7 mouse cellular contexts compared by ENCODE assay signal in genomic region chr6:137654776-137655175, GRCm38 (mm10). TPM values are rescaled to one million over a fixed set of nuclear protein-coding genes. Genes with fewer than 3 reads are reported as not detected.
DNase-seq lines count a peak whose midpoint lies in the region; ATAC-seq and TF ChIP-seq lines count a peak whose summit lies in the region.

Gene Eps8 (minus strand): TSS chr6:137654876.

- no peak for ATAC-seq in hindbrain, embryonic 16.5 days

- H3K4me2 ChIP-seq in hindbrain, embryonic 16.5 days (ENCODE audit: low read length) = no peak within 1 kb of the TSS
- H3K4me2 ChIP-seq in myocyte (ENCODE audit: low read depth) = no peak within 1 kb of the TSS

- no peaks in the 10 kb centered on the region for H3K79me2 ChIP-seq in myocyte (ENCODE audit: control insufficient read depth, insufficient read depth)

- DNase-seq in lung, adult 2 months = no peak
- no peak for DNase-seq in lung, postnatal 36 days
- no peak for DNase-seq in gonadal fat pad, adult 2 months (ENCODE audit: low read depth)
- DNase-seq in cerebellum, adult 9-11 months = no peak
- no peak for DNase-seq in thymus, postnatal 0 days (ENCODE audit: low spot score)

- no peak within 1 kb of the TSS for H3K9ac ChIP-seq in hindbrain, embryonic 16.5 days (ENCODE audit: low read depth, low read length)

- H3K4me3 ChIP-seq in lung, adult 2 months (replicated peaks; ENCODE audit: extremely low read depth, low read depth, low read length) = no peak within 1 kb of the TSS
- H3K4me3 ChIP-seq in hindbrain, embryonic 16.5 days (ENCODE audit: low read length) = no peak within 1 kb of the TSS
- no peak within 1 kb of the TSS for H3K4me3 ChIP-seq in myocyte

- H3ac ChIP-seq in myocyte (ENCODE audit: control insufficient read depth, insufficient read length) = no peak within 1 kb of the TSS

- 89% methylated on average over 2 of the region's 2 CpGs for WGBS in lung, adult 2 months
- 84% methylated on average over 2 of the region's 2 CpGs for WGBS in hindbrain, embryonic 16.5 days

- no peaks in the 10 kb centered on the region for H3K27me3 ChIP-seq in hindbrain, embryonic 16.5 days (replicated peaks; ENCODE audit: control insufficient read depth, insufficient read depth, low read length)
- no peaks in the 10 kb centered on the region for H3K27me3 ChIP-seq in myocyte (ENCODE audit: control insufficient read depth, insufficient read depth, insufficient read length)

- no peaks in the 10 kb centered on the region for H3K36me3 ChIP-seq in hindbrain, embryonic 16.5 days (ENCODE audit: control insufficient read depth, insufficient read depth, low read length)
- H3K36me3 ChIP-seq in myocyte (ENCODE audit: control insufficient read depth, insufficient read depth) = no peaks in the 10 kb centered on the region

- no peak within 1 kb of the TSS for H3K27ac ChIP-seq in hindbrain, embryonic 16.5 days (ENCODE audit: low read depth, low read length)

- no peak for TF ChIP-seq CTCF in lung, adult 2 months (IDR thresholded peaks at IDR 0.05; ENCODE audit: insufficient read depth, low read length)

- H3K4me1 ChIP-seq in lung, adult 2 months (ENCODE audit: control insufficient read depth, insufficient read depth, low read length) = no peaks in the 10 kb centered on the region
- no peaks in the 10 kb centered on the region for H3K4me1 ChIP-seq in hindbrain, embryonic 16.5 days (ENCODE audit: control insufficient read depth, insufficient read depth, low read depth, low read length)

- H3K9me3 ChIP-seq in hindbrain, embryonic 16.5 days (ENCODE audit: control insufficient read depth, low read length) = no peaks in the 10 kb centered on the region; the same call in 1 of the 2 replicates

- no peak for TF ChIP-seq POLR2A in lung, adult 2 months (IDR thresholded peaks at IDR 0.05; ENCODE audit: borderline replicate concordance, extremely low read depth, low read depth, low read length)
- no peak for TF ChIP-seq POLR2A in myocyte (IDR thresholded peaks at IDR 0.05; ENCODE audit: insufficient read length, low read depth)

TF ChIP-seq in myocyte, 11 proteins besides CTCF, POLR2A, EP300 and RAD21:
- no peak for TF ChIP-seq MYOD1 (IDR thresholded peaks at IDR 0.05; ENCODE audit: control insufficient read depth in 1 of 3, insufficient read length in 2 of 3, low read depth in 2 of 3)
- no peak for TF ChIP-seq E2F4 (IDR thresholded peaks at IDR 0.05; ENCODE audit: insufficient read depth)
- TF ChIP-seq USF1 (IDR thresholded peaks at IDR 0.05; ENCODE audit: low read depth) = no peak
- no peak for TF ChIP-seq TCF3 (IDR thresholded peaks at IDR 0.05; ENCODE audit: insufficient read length, low read depth)
- no peak for TF ChIP-seq MAX (IDR thresholded peaks at IDR 0.05; ENCODE audit: low read depth)
- TF ChIP-seq CEBPB (IDR thresholded peaks at IDR 0.05; ENCODE audit: insufficient read depth, poor library complexity, severe bottlenecking) = no peak
- TF ChIP-seq REST (IDR thresholded peaks at IDR 0.05; ENCODE audit: insufficient read depth, insufficient read length) = no peak
- TF ChIP-seq POLR2AphosphoS2 (IDR thresholded peaks at IDR 0.05; ENCODE audit: insufficient read length, low read depth) = no peak
- no peak for TF ChIP-seq TCF12 (IDR thresholded peaks at IDR 0.05; ENCODE audit: insufficient read depth, poor library complexity, severe bottlenecking)
- no peak for TF ChIP-seq MYOG (IDR thresholded peaks at IDR 0.05; ENCODE audit: control insufficient read depth in 1 of 3, insufficient read depth in 1 of 3, insufficient read length in 2 of 3, low read depth in 2 of 3)
- no peak for TF ChIP-seq SRF (IDR thresholded peaks at IDR 0.05; ENCODE audit: control insufficient read depth, insufficient read length, low read depth)
TF ChIP-seq in myocyte: peak in this region for 0.

RNA-seq across cellular contexts. Expression of gene Eps8, which starts in this region (rescaled TPM):
- 15.9 and 16.0 TPM in 2 replicates for polyA plus RNA-seq in lung, adult 2 months (2012; rRNA removed)
- polyA plus RNA-seq in gonadal fat pad, adult 2 months (2012; rRNA removed) = 13.8 and 18.0 TPM in 2 replicates
- polyA plus RNA-seq in hindbrain, embryonic 16.5 days (2015; fragmentation: Nextera tagmentation; extraction: Ambion mirVana) = 31.5 and 33.7 TPM in 2 replicates
- 12.4 TPM for polyA plus RNA-seq in myocyte (2012; fragmentation: generic; extraction: Trizol)
- 7.4 and 8.4 TPM in 2 replicates for polyA plus RNA-seq in thymus, postnatal 0 days (2015; fragmentation: Nextera tagmentation; extraction: Ambion mirVana)
